Mouse (Mus musculus) lung, postnatal 36 days (tissue): ENCODE data around the gene Adamts18.

Source experiments
- DNase-seq: peaks from one replicate; pipeline ENCODE4 v3.0.0; 2022; ENCODE audit warnings: mixed read lengths

Adamts18 gene

GRCm38 (mm10) chr8:113752349-113752748 is 96.2 kb downstream of the Adamts18 start:
- DNase-seq = no peak

GRCm38 (mm10) chr8:113735496-113736060 is 113.0 kb downstream of the Adamts18 start:
- DNase-seq = peak; percentile 81

GRCm38 (mm10) chr8:113725331-113725730 is 123.2 kb downstream of the Adamts18 start:
- no peak for DNase-seq

GRCm38 (mm10) chr8:113723873-113724538 is 124.5 kb downstream of the Adamts18 start:
- no peak for DNase-seq

- DNase-seq = no peak
These were observed 127.1 kb downstream of the Adamts18 start for GRCm38 (mm10) chr8:113721459-113721858.

GRCm38 (mm10) chr8:113704968-113705367 is 143.6 kb downstream of the Adamts18 start:
- DNase-seq = no peak

- no peak for DNase-seq
These were observed 156.8 kb downstream of the Adamts18 start for GRCm38 (mm10) chr8:113691622-113692343.

- DNase-seq = no peak
These were observed 160.0 kb downstream of the Adamts18 start for GRCm38 (mm10) chr8:113688543-113688915.

- DNase-seq = peak; percentile 48
These were observed 160.5 kb downstream of the Adamts18 start for GRCm38 (mm10) chr8:113687889-113688542.

- DNase-seq = no peak
These were observed 169.2 kb downstream of the Adamts18 start for GRCm38 (mm10) chr8:113679361-113679760.

GRCm38 (mm10) chr8:113676811-113677210 is 171.7 kb downstream of the Adamts18 start:
- no peak for DNase-seq

- DNase-seq = no peak
These were observed 173.3 kb downstream of the Adamts18 start for GRCm38 (mm10) chr8:113675281-113675680.

GRCm38 (mm10) chr8:113674611-113675010 is 173.9 kb downstream of the Adamts18 start:
- DNase-seq = no peak

- DNase-seq = no peak
These were observed 175.2 kb downstream of the Adamts18 start for GRCm38 (mm10) chr8:113673300-113673699.

- DNase-seq = no peak
These were observed 175.8 kb downstream of the Adamts18 start for GRCm38 (mm10) chr8:113672599-113673255.

- no peak for DNase-seq
These were observed 178.6 kb downstream of the Adamts18 start for GRCm38 (mm10) chr8:113669924-113670323.

- DNase-seq = no peak
These were observed 181.7 kb downstream of the Adamts18 start for GRCm38 (mm10) chr8:113666714-113667432.

GRCm38 (mm10) chr8:113665951-113666350 is 182.6 kb downstream of the Adamts18 start:
- DNase-seq = no peak

GRCm38 (mm10) chr8:113665036-113665435 is 183.5 kb downstream of the Adamts18 start:
- DNase-seq = no peak

- peak; percentile 93 for DNase-seq
These were observed 184.0 kb downstream of the Adamts18 start for GRCm38 (mm10) chr8:113664544-113664943.

- DNase-seq = no peak
These were observed 188.4 kb downstream of the Adamts18 start for GRCm38 (mm10) chr8:113660128-113660527.

GRCm38 (mm10) chr8:113656681-113657298 is 191.7 kb downstream of the Adamts18 start:
- no peak for DNase-seq
